Mouse (Mus musculus) liver (tissue): ENCODE results near the gene Htra3.
A peak's percentile ranks its signal among the peaks of the same experiment; 100 is the strongest.

ENCODE experiments used
- DNase-seq: peaks from one replicate; pipeline ENCODE4 v3.0.0-alpha.2; 2020; ENCODE audit warnings: mixed read lengths

Gene Htra3

GRCm38 (mm10) chr5:35679256-35680155, at the start of gene Htra3:
TSS of gene Htra3 (minus strand) at chr5:35679782.
- DNase-seq, result no peak

DNA sequence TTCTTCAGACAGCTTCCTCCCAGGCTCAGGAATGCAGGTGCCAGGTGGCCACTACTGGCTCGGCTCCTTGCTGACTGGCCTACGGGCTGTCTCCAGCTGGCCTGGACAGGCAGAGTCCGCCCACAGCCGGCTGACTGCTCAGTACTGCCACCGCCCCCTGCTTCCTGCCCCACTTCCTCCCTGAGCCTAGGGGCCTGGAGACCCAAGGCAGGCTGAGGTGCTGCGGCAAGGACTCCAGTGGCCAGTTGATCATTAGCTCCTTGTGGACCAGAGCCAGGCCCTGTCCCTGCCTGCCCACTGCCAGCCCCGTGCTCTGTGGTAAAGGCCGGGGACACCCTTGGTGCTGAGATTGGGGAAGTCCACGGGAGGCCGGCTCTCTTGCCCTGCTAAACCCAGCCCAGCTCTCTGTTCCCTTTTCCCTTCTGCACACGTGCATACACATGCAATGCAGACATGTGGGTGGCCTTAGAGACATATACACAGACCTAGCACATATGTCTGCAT, 49.4 kb upstream of the Htra3 start:
- peak; percentile 53 for DNase-seq

GRCm38 (mm10) chr5:35728344-35728956, 48.9 kb upstream of the Htra3 start:
- no peak for DNase-seq

DNA sequence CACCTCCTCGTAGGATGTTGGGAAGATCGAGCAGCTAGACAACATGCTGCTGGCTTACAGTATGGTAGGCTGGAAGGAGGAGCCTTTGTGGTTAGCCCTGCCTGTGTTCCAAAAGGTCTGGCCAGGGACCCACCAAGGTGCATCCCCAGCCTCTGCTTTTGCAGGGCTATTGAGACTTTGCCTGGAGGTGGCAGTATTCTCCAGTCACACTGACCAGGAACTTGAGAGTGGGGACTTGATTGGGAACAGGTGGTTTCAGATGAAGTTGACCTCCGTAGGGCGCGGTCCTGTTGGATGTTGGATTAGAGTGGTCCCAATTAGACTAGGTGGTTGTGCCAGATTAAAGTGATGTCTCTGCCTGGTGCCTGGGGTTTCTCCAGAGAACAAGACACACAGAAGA, 47.9 kb upstream of the Htra3 start:
- no peak for DNase-seq

DNA sequence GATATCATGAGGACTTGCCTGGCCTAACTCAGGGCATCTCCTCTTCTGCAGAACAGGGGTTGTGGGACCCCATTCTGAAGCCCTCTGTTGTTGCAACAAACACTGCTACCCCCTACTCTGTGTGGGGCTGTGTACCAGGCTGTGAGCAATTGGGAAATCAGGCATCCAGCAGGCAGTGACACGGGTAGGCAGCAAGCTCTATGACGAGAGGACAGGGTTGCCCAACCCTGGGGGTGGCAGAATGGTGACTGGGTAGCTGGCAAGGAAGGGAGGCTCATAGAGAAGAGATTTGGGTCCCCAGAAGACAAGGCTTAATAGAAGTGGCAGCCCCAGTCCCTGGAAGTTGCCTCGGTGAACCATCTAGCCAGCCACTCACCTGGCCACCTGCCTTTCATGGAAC, 46.3 kb upstream of the Htra3 start:
- no peak for DNase-seq

- DNase-seq, result no peak
These were observed 44.3 kb upstream of the Htra3 start for GRCm38 (mm10) chr5:35723900-35724299.

DNA sequence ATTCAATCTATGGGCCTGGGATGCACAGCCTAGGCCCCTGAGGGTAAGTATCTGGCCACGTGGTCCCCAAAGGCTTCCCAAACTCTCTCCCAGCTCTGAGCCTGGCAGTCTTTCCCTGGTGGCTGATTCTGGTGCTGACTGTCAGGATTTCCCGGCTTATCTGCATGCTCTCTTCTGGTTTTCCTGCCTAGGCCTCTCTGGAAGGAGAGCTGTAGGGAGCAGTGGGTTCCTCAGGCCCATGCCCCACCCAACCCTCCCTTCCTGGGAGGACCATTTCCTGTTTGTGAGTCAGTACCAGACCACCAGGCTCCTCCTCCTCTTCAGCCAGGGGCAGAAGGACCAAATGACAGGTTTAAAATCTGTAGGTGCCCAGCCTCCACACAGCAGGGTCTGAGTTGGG, 43.1 kb upstream of the Htra3 start:
- DNase-seq, result peak; percentile 30

- no peak for DNase-seq
These were observed 42.4 kb upstream of the Htra3 start for GRCm38 (mm10) chr5:35721933-35722332.

DNA sequence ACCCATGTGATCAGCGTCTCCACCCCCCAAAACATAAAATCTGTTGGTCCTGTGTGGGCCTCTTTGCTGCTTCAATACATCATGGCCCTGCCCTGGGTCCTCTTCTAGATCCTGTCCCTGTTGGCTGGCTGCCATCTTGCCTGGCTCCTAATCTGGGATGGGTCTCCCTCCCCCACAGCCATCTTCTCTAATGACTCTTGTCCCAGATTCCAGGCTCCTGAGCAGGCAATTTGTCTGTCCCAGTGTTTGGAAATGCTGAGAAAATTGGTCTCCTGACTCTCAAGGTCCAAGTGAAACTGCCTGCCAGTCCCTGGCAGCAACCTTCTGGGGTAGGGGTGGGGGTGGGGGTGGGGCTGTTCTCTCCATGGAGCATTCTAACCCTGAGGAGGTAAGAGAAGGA, 40.3 kb upstream of the Htra3 start:
- peak; percentile 44 for DNase-seq

- no peak for DNase-seq
These were observed 39.8 kb upstream of the Htra3 start for GRCm38 (mm10) chr5:35719343-35719742.

DNA sequence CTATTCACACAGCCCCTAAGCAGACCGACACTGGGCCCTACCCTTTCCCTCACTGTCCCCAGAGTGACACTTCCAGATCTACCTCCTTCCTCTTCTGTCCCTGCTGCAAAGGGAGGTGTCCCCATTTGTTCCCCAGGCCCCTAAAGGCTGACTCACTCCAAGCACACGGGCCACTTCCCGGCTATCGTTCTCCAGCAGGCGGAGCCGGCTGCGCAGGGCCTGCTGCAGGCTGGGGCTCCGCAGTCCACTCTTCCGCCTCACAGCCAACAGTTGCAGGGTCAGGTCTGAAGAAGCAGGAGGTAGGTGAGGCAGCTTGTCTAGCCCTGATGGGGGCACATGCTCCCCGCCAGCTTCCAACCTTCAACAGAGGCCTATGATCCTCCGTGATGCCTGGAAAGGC, 39.2 kb upstream of the Htra3 start:
- no peak for DNase-seq

GRCm38 (mm10) chr5:35717946-35718345, 38.4 kb upstream of the Htra3 start:
- peak; percentile 41 for DNase-seq

- DNase-seq, result no peak
These were observed 37.9 kb upstream of the Htra3 start for GRCm38 (mm10) chr5:35717455-35717854.

DNA sequence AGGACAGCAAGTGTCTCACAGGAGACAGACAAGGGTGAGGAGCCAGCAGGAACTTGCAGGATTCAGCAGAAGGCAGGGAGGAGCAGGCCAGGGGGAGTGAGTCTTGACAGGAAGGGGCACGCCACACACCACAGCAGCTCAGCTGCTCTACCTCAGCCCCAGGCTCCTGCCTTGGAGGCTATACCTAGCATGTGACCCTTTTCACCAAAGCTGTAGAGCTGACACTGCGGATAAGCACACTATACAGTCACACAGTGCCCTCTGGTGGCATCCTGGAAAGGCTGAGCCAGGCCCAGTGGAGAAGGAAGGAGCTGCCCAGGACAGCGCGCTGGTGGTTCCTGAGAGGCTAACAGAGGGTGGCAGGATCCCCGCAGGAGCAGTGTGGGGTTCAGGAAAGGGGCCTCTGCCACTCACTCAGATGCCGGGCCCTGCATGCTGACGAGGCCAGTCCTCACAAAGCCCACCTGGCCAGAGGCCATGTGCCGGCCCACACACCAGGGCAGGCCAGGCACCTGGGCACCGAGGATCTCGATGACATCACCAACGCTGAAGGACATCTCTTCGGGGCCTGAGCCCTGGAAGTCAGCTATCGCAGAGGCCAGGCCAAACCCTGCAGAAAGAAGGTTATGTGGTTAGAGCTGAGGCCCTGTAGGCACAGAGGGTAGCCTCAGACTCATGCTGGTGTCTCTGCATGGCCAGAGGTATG, 34.2 kb upstream of the Htra3 start:
- peak; percentile 66 for DNase-seq

GRCm38 (mm10) chr5:35712517-35712916, 32.9 kb upstream of the Htra3 start:
- DNase-seq, result no peak

GRCm38 (mm10) chr5:35710931-35711330, 31.3 kb upstream of the Htra3 start:
- DNase-seq, result no peak

GRCm38 (mm10) chr5:35710481-35710880, 30.9 kb upstream of the Htra3 start:
- no peak for DNase-seq

GRCm38 (mm10) chr5:35705411-35705810, 25.8 kb upstream of the Htra3 start:
- DNase-seq, result no peak

DNA sequence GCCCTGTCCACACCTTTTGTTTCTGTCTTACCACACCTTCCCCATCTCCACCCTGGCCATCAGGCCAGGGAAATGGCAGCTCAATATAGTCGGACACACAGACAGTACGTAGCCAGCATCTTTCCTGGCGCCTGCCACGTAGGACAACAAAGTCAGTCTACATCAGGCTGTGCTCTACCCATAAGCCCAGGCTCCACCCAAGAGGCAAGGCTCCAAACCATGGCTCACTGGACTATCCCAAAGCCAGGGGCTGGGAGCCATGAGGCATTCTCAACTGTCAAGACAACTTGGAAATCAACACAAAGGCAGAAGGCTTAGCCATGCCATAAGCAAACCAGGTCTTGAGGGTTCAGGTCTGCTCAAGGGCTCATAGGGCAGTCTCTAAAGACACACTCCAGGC, 24.2 kb upstream of the Htra3 start:
- DNase-seq, result no peak

DNA sequence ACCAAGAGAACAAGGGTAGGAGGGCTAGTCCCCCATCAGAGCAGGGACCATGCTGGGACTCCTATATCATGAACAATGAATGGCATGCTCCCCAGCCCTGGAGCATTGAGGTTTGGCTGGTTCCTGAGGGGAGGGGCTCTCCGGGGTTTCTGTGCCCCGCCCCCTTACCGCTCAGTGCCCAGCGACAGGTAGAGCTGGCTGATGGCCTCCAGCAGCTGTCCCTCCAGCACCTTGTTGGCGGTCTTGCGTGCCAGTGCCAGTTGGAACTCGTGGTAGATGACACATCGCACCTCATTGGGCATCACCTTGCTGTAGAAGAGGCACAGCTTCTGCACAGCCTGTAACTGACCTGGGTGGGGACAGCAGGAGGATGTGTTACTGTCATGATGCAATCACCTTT, 23.6 kb upstream of the Htra3 start:
- DNase-seq, result no peak

GRCm38 (mm10) chr5:35702582-35703140, 23.1 kb upstream of the Htra3 start:
- no peak for DNase-seq

DNA sequence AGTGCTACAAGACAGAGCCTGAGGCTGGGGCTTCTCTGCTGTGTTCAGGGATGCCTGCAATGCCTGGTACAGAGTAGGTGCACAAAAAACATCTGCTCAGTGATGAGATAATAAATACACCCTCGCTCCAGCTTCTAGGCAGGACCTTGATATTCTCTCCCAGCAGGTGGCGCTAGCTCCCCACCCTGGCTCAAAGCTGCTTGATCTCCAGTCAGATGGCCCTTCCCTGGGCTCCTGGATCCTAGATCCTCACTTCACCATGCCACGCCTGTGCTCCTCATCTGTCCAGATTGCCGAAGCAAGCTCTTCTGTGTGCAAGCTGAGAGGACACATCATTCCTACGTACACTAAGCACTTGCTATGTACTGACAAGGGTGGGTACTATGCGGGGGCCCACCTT, 21.5 kb upstream of the Htra3 start:
- peak; percentile 60 for DNase-seq

DNA sequence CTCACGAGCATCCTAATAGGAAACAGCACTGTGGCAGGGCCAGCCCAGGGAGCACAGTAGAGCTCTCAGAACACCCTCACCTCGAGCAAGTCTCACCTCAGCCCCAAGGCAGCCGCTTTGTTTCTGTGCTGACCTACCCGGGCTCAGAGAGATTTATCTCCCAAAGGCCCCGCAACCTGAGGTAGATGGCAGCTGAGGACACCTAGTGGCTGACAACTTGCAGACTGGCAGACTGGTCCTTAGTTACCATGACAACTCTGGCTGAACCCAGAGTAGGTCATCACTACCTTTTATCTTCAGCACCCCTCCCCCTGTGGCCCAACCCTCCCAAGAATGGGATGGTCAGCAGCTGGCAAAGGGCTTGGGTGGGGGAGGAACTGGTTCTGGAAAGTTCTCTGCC, 16.2 kb upstream of the Htra3 start:
- no peak for DNase-seq
